Mouse (Mus musculus): Measurements from ENCODE around the gene Ankrd13c. TPM values are rescaled to one million over a fixed set of nuclear protein-coding genes. Genes with fewer than 3 reads are reported as not detected.

Gene Ankrd13c
- polyA plus RNA-seq, 1 experiment: 71.7 TPM

GRCm38 (mm10) chr3:157912155-157912554, 34.9 kb upstream of the Ankrd13c start:
- no peaks in the 10 kb centered on the region for H3K9me3 ChIP-seq (replicated peaks; ENCODE audit: control insufficient read depth, insufficient read depth, low read length, poor library complexity, severe bottlenecking)
- TF ChIP-seq CTCF (IDR thresholded peaks at IDR 0.05; ENCODE audit: low read depth, low read length) (no peak), EP300 (IDR thresholded peaks at IDR 0.05; ENCODE audit: insufficient read depth, low read depth, low read length) (no peak)
- H3K9ac ChIP-seq (ENCODE audit: low read depth, poor library complexity, severe bottlenecking): no peak overlapping the region
- H3K27ac ChIP-seq (ENCODE audit: insufficient read depth, low read length): no peak overlapping the region
- no peaks in the 10 kb centered on the region for H3K4me1 ChIP-seq (ENCODE audit: control insufficient read depth, insufficient read depth, low read length)
- no peaks in the 10 kb centered on the region for H3K27me3 ChIP-seq (ENCODE audit: control insufficient read depth, insufficient read depth, low read length, poor library complexity, severe bottlenecking)
- H3K36me3 ChIP-seq (ENCODE audit: control insufficient read depth, insufficient read depth, low read length, poor library complexity, severe bottlenecking): peaks cover 50% of the 10 kb centered on the region
- H3K4me3 ChIP-seq (ENCODE audit: low read depth, low read length): no peak overlapping the region

GRCm38 (mm10) chr3:157916336-157916735, 30.7 kb upstream of the Ankrd13c start:
- Histone ChIP-seq H3K4me1 (ENCODE audit: control insufficient read depth, insufficient read depth, low read length) (no peaks in the 10 kb centered on the region), H3K27me3 (ENCODE audit: control insufficient read depth, insufficient read depth, low read length, poor library complexity, severe bottlenecking) (no peaks in the 10 kb centered on the region), H3K27ac (ENCODE audit: insufficient read depth, low read length) (no peak overlapping the region), H3K9me3 (replicated peaks; ENCODE audit: control insufficient read depth, insufficient read depth, low read length, poor library complexity, severe bottlenecking) (no peaks in the 10 kb centered on the region), H3K9ac (ENCODE audit: low read depth, poor library complexity, severe bottlenecking) (no peak overlapping the region), H3K4me3 (ENCODE audit: low read depth, low read length) (no peak overlapping the region), H3K36me3 (ENCODE audit: control insufficient read depth, insufficient read depth, low read length, poor library complexity, severe bottlenecking) (peaks cover 56% of the 10 kb centered on the region)
- TF ChIP-seq EP300 (IDR thresholded peaks at IDR 0.05; ENCODE audit: insufficient read depth, low read depth, low read length) (no peak), CTCF (IDR thresholded peaks at IDR 0.05; ENCODE audit: low read depth, low read length) (no peak), POLR2A (IDR thresholded peaks at IDR 0.05; ENCODE audit: insufficient read depth, low read length) (no peak)

- H3K9ac ChIP-seq (ENCODE audit: low read depth, poor library complexity, severe bottlenecking): no peak overlapping the region
- TF ChIP-seq EP300 (IDR thresholded peaks at IDR 0.05; ENCODE audit: insufficient read depth, low read depth, low read length) (no peak), POLR2A (IDR thresholded peaks at IDR 0.05; ENCODE audit: insufficient read depth, low read length) (no peak), CTCF (IDR thresholded peaks at IDR 0.05; ENCODE audit: low read depth, low read length) (no peak)
- peak overlapping the region; percentile 71 for H3K27ac ChIP-seq (ENCODE audit: insufficient read depth, low read length)
- H3K4me3 ChIP-seq (ENCODE audit: low read depth, low read length): no peak overlapping the region
- H3K4me1 ChIP-seq (ENCODE audit: control insufficient read depth, insufficient read depth, low read length): no peaks in the 10 kb centered on the region
- H3K36me3 ChIP-seq (ENCODE audit: control insufficient read depth, insufficient read depth, low read length, poor library complexity, severe bottlenecking): peaks cover 41% of the 10 kb centered on the region
- H3K9me3 ChIP-seq (replicated peaks; ENCODE audit: control insufficient read depth, insufficient read depth, low read length, poor library complexity, severe bottlenecking): no peaks in the 10 kb centered on the region
- no peaks in the 10 kb centered on the region for H3K27me3 ChIP-seq (ENCODE audit: control insufficient read depth, insufficient read depth, low read length, poor library complexity, severe bottlenecking)
Observed at GRCm38 (mm10) chr3:157921376-157921775, 25.7 kb upstream of the Ankrd13c start.

GRCm38 (mm10) chr3:157923268-157923835, 23.7 kb upstream of the Ankrd13c start:
- peaks cover 27% of the 10 kb centered on the region for H3K36me3 ChIP-seq (ENCODE audit: control insufficient read depth, insufficient read depth, low read length, poor library complexity, severe bottlenecking)
- no peak for TF ChIP-seq POLR2A (IDR thresholded peaks at IDR 0.05; ENCODE audit: insufficient read depth, low read length)
- no peak for TF ChIP-seq EP300 (IDR thresholded peaks at IDR 0.05; ENCODE audit: insufficient read depth, low read depth, low read length)
- TF ChIP-seq CTCF (IDR thresholded peaks at IDR 0.05; ENCODE audit: low read depth, low read length): no peak
- H3K4me1 ChIP-seq (ENCODE audit: control insufficient read depth, insufficient read depth, low read length): no peaks in the 10 kb centered on the region
- H3K9me3 ChIP-seq (replicated peaks; ENCODE audit: control insufficient read depth, insufficient read depth, low read length, poor library complexity, severe bottlenecking): no peaks in the 10 kb centered on the region
- peak overlapping the region; percentile 27; the same call in 1 of the 2 replicates for H3K4me3 ChIP-seq (ENCODE audit: low read depth, low read length)
- H3K9ac ChIP-seq (ENCODE audit: low read depth, poor library complexity, severe bottlenecking): peak overlapping the region; percentile 75
- H3K27ac ChIP-seq (ENCODE audit: insufficient read depth, low read length): no peak overlapping the region
- H3K27me3 ChIP-seq (ENCODE audit: control insufficient read depth, insufficient read depth, low read length, poor library complexity, severe bottlenecking): no peaks in the 10 kb centered on the region

- no peaks in the 10 kb centered on the region for H3K9me3 ChIP-seq (replicated peaks; ENCODE audit: control insufficient read depth, insufficient read depth, low read length, poor library complexity, severe bottlenecking)
- peak within 1 kb of the TSS; percentile 75 for H3K9ac ChIP-seq (ENCODE audit: low read depth, poor library complexity, severe bottlenecking)
- peak within 1 kb of the TSS; percentile 73 for H3K4me3 ChIP-seq (ENCODE audit: low read depth, low read length)
- no peak for TF ChIP-seq CTCF (IDR thresholded peaks at IDR 0.05; ENCODE audit: low read depth, low read length)
- 0 out of 2 replicates have a peak, but pooled peaks have one; percentile 10 for TF ChIP-seq EP300 (IDR thresholded peaks at IDR 0.05; ENCODE audit: insufficient read depth, low read depth, low read length)
- peak; percentile 88 for TF ChIP-seq POLR2A (IDR thresholded peaks at IDR 0.05; ENCODE audit: insufficient read depth, low read length)
- no peaks in the 10 kb centered on the region for H3K4me1 ChIP-seq (ENCODE audit: control insufficient read depth, insufficient read depth, low read length)
- H3K27ac ChIP-seq (ENCODE audit: insufficient read depth, low read length): no peak within 1 kb of the TSS
- peaks cover 13% of the 10 kb centered on the region for H3K36me3 ChIP-seq (ENCODE audit: control insufficient read depth, insufficient read depth, low read length, poor library complexity, severe bottlenecking)
- no peaks in the 10 kb centered on the region for H3K27me3 ChIP-seq (ENCODE audit: control insufficient read depth, insufficient read depth, low read length, poor library complexity, severe bottlenecking)
Observed at GRCm38 (mm10) chr3:157924692-157925328, 22.2 kb upstream of the Ankrd13c start, which contains the start of gene Cth. TSS of gene Cth (minus strand) at chr3:157925077.
